Mouse (Mus musculus) large intestine, adult 2 months (tissue): ENCODE data around the gene Patz1. TPM values are rescaled to one million over a fixed set of nuclear protein-coding genes. Genes with fewer than 3 reads are reported as not detected.

Experiments
- DNase-seq: peaks from one replicate; pipeline ENCODE4 v3.0.0-alpha.2; 2012; ENCODE audit warnings: low read depth, low spot score
- WGBS: fragments of 180-500 bp; shearing (Covaris S2); methylation state at CpG from one replicate; pipeline ENCODE4 v1.1.7; 2018; 5-methylcytosine and 5-hydroxymethylcytosine counted together
- polyA plus RNA-seq: library from polyadenylated mRNA; depleted of rRNA; stranded (reverse); fragments of >200 nt; gene quantifications from 2 replicates; pipeline ENCODE4 v1.2.3, GENCODE M21; 2012

Patz1 gene
- polyA plus RNA-seq, 1 experiment, result 11.0 TPM

- 75% methylated on average over 5 of the region's 5 CpGs for WGBS
- no peak for DNase-seq
Measured at GRCm38 (mm10) chr11:3328271-3328670, 39.6 kb downstream of the Patz1 start.

- no peak for DNase-seq
- 78% methylated on average over 11 of the region's 11 CpGs for WGBS
Measured at GRCm38 (mm10) chr11:3328806-3329775, 40.4 kb downstream of the Patz1 start.

GRCm38 (mm10) chr11:3329891-3330451 lies 41.3 kb downstream of the Patz1 start, which contains the start of gene Pik3ip1:
TSS of gene Pik3ip1 (plus strand) at chr11:3330401.
- no peak for DNase-seq

GRCm38 (mm10) chr11:3330566-3330965 lies 41.9 kb downstream of the Patz1 start:
- WGBS, result under 1% methylated on average over 9 of the region's 9 CpGs
- no peak for DNase-seq

- no peak for DNase-seq
- 3% methylated on average over 14 of the region's 14 CpGs for whole genome bisulfite sequencing
Measured at GRCm38 (mm10) chr11:3330991-3331750, 42.5 kb downstream of the Patz1 start.

- DNase-seq, result peak; percentile 64
- WGBS, result 1% methylated on average over 75 of the region's 75 CpGs
Measured at GRCm38 (mm10) chr11:3331756-3332642, 43.3 kb downstream of the Patz1 start.

- 92% methylated on average over 11 of the region's 11 CpGs for WGBS
- no peak for DNase-seq
Measured at GRCm38 (mm10) chr11:3333111-3333695, 44.5 kb downstream of the Patz1 start.

GRCm38 (mm10) chr11:3334141-3334710 lies 45.6 kb downstream of the Patz1 start:
- DNase-seq, result no peak
- WGBS, result 89% methylated on average over 11 of the region's 11 CpGs

- no peak for DNase-seq
- WGBS, result 63% methylated on average over 9 of the region's 9 CpGs
Measured at GRCm38 (mm10) chr11:3334711-3335316, 46.1 kb downstream of the Patz1 start.

GRCm38 (mm10) chr11:3335651-3336216 lies 47.1 kb downstream of the Patz1 start:
- DNase-seq, result no peak
- WGBS, result 38% methylated on average over 11 of the region's 11 CpGs

- 70% methylated on average over 3 of the region's 3 CpGs for WGBS
- DNase-seq, result no peak
Measured at GRCm38 (mm10) chr11:3336602-3337001, 47.9 kb downstream of the Patz1 start.

GRCm38 (mm10) chr11:3337173-3337955 lies 48.7 kb downstream of the Patz1 start:
- no peak for DNase-seq
- 36% methylated on average over 12 of the region's 12 CpGs for WGBS

GRCm38 (mm10) chr11:3337961-3338360 lies 49.3 kb downstream of the Patz1 start:
- 55% methylated on average over 5 of the region's 5 CpGs for WGBS
- DNase-seq, result no peak

- WGBS, result 77% methylated on average over 5 of the region's 5 CpGs
- no peak for DNase-seq
Measured at GRCm38 (mm10) chr11:3341476-3341875, 52.8 kb downstream of the Patz1 start.

- DNase-seq, result no peak
- 91% methylated on average over 3 of the region's 3 CpGs for WGBS
Measured at GRCm38 (mm10) chr11:3344916-3345315, 56.2 kb downstream of the Patz1 start.

- 88% methylated on average over 7 of the region's 7 CpGs for WGBS
Measured at GRCm38 (mm10) chr11:3346351-3346750, 57.7 kb downstream of the Patz1 start.

More at GRCm38 (mm10) chr11:3346351-3346750, 57.7 kb downstream of the Patz1 start:
- no peak for DNase-seq
